Mouse (Mus musculus) adrenal gland, adult 8-10 months (tissue): ENCODE data around the gene 2700049A03Rik. TPM values are rescaled to one million over a fixed set of nuclear protein-coding genes. Genes with fewer than 3 reads are reported as not detected.

Source experiments
- DNase-seq: peaks from one replicate; pipeline ENCODE4 v3.0.0; 2022
- total RNA-seq, 4 experiments: library from RNA; stranded (reverse); gene quantifications; 2 replicates each; pipeline ENCODE4 v1.2.4; 2022

2700049A03Rik gene
- total RNA-seq, 4 experiments from 2014 or later: 11.9 to 18.6 (median 13.6) TPM

GRCm38 (mm10) chr12:71274519-71275237, 138.0 kb downstream of the 2700049A03Rik start:
- no peak for DNase-seq

- no peak for DNase-seq
Measured at GRCm38 (mm10) chr12:71275906-71276595, 139.4 kb downstream of the 2700049A03Rik start.

GRCm38 (mm10) chr12:71279521-71280262, 143.0 kb downstream of the 2700049A03Rik start:
- no peak for DNase-seq

- DNase-seq: no peak
Measured at GRCm38 (mm10) chr12:71281201-71281768, 144.6 kb downstream of the 2700049A03Rik start.

- no peak for DNase-seq
Measured at GRCm38 (mm10) chr12:71285399-71285798, 148.8 kb downstream of the 2700049A03Rik start.

GRCm38 (mm10) chr12:71290460-71290859, 153.8 kb downstream of the 2700049A03Rik start:
- no peak for DNase-seq

Other genes starting within 250 kb of the 2700049A03Rik start
- 100 to 1,000 TPM; 177 to 222 (median 203) TPM for gene Actr10, start 199.0 kb upstream of the 2700049A03Rik start, total RNA-seq
- 100 to 1,000 TPM; 310 to 386 (median 323) TPM for gene Psma3, start 162.2 kb upstream of the 2700049A03Rik start, total RNA-seq
- gene Arid4a, start 120.9 kb upstream of the 2700049A03Rik start, total RNA-seq: 10 to 100 TPM; 20.6 to 32.2 (median 23.4) TPM
- 10 to 100 TPM in 2 of 4 experiments, 1 to 10 TPM in 2; 9.0 to 14.9 (median 11.7) TPM for gene Tomm20l, start 25.4 kb upstream of the 2700049A03Rik start, total RNA-seq
- gene Timm9, start 164 bp upstream of the 2700049A03Rik start, total RNA-seq: 10 to 100 TPM; 49.0 to 68.2 (median 57.4) TPM
- 10 to 100 TPM; 15.6 to 29.4 (median 22.5) TPM for gene Dact1, start 173.0 kb downstream of the 2700049A03Rik start, total RNA-seq